Mouse (Mus musculus): ENCODE measurements at regions not wholly inside any gene's neighbourhood (a gene's known extent, or its start where the extent isn't known, plus 50 kb on each side); places are given as distances from the start of the nearest gene placed in this dataset.

DNA sequence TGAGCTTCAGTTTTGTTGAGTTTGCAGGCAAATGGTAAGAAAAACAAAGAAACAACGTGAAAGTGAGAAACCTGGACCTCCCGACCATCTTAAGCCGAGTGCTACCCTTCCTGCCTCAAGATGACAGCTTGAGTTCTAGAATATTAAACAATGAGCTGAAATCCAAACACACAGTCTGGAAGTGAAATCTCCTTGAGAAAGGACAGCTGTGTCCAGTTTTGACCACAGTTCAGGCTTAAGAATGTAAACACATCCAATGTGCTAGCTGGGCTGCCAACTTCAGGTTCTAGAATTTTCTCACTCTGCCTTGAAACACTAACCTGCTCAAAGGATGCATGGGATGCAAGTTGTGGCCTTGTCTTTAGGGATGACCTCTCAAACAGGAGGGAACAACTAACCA is 363.4 kb upstream of the Slc24a2 start:
- no peak for TF ChIP-seq POLR2A (IDR thresholded peaks at IDR 0.05; ENCODE audit: low read depth, low read length)
- TF ChIP-seq CTCF (IDR thresholded peaks at IDR 0.05; ENCODE audit: borderline replicate concordance, insufficient read depth, low read length), result no peak
